Mouse (Mus musculus) neural tube, embryonic 12.5 days (tissue): ENCODE measurements around the gene Nlrp2. TPM values are rescaled to one million over a fixed set of nuclear protein-coding genes. Genes with fewer than 3 reads are reported as not detected.

Experiments
- ATAC-seq: fragments of 200-750 bp; cut with Nextera tagmentation; 2 replicates; pipeline ENCODE4 v1.8.0; 2017; ENCODE audit warnings: low read depth, mild to moderate bottlenecking, moderate TSS enrichment, moderate library complexity; ENCODE audit not compliant: low FRiP score
- H3K27ac ChIP-seq: fragments of 300-500 bp; sonication (generic); 2 replicates; pipeline ENCODE4 v1.5.1; 2016
- H3K27me3 ChIP-seq: fragments of 300-500 bp; sonication (generic); replicated peaks from 2 replicates; pipeline ENCODE4 v1.6.1; 2016; ENCODE audit warnings: mild to moderate bottlenecking
- H3K36me3 ChIP-seq: fragments of 300-500 bp; sonication (generic); 2 replicates; pipeline ENCODE4 v1.6.1; 2016; ENCODE audit warnings: mild to moderate bottlenecking
- H3K4me1 ChIP-seq: fragments of 300-500 bp; sonication (generic); 2 replicates; pipeline ENCODE4 v1.6.1; 2016
- H3K4me2 ChIP-seq: fragments of 300-500 bp; sonication (generic); replicated peaks from 2 replicates; pipeline ENCODE4 v1.6.1; 2016; ENCODE audit warnings: mild to moderate bottlenecking
- H3K4me3 ChIP-seq: fragments of 300-500 bp; sonication (generic); 2 replicates; pipeline ENCODE4 v1.5.1; 2016
- H3K9ac ChIP-seq: fragments of 300-500 bp; sonication (generic); 2 replicates; pipeline ENCODE4 v1.6.1; 2016; ENCODE audit warnings: mild to moderate bottlenecking
- H3K9me3 ChIP-seq: fragments of 300-500 bp; sonication (generic); 2 replicates; pipeline ENCODE4 v1.6.1; 2016; ENCODE audit warnings: mild to moderate bottlenecking
- WGBS: fragments of 180-500 bp; shearing (Covaris S2); methylation state at CpG from one replicate; pipeline ENCODE4 v1.1.7; 2016; 5-methylcytosine and 5-hydroxymethylcytosine counted together
- polyA plus RNA-seq: library from polyadenylated mRNA; unstranded; fragments of >200 nt; fragmentation: Nextera tagmentation; extraction: Ambion mirVana; gene quantifications from 2 replicates; pipeline ENCODE4 v1.2.1, GENCODE M21; 2016

The Nlrp2 gene
- not detected in 2 replicates for polyA plus RNA-seq

- Histone ChIP-seq H3K4me2 (no peak within 1 kb of the TSS), H3K4me3 (no peak within 1 kb of the TSS), H3K9ac (no peak within 1 kb of the TSS), H3K9me3 (peaks cover 49% of the 10 kb centered on the region), H3K27me3 (no peaks in the 10 kb centered on the region), H3K27ac (no peak within 1 kb of the TSS), H3K4me1 (no peaks in the 10 kb centered on the region), H3K36me3 (no peaks in the 10 kb centered on the region)
- ATAC-seq: no peak
- WGBS: 86% methylated on average over 4 of the region's 4 CpGs
Observed at GRCm38 (mm10) chr7:5350935-5351334, at the start of gene Nlrp2. TSS of gene Nlrp2 (minus strand) at chr7:5351035.

- Histone ChIP-seq H3K4me1 (no peaks in the 10 kb centered on the region), H3K9me3 (peaks cover 41% of the 10 kb centered on the region)
- WGBS: 81% methylated on average over 2 of the region's 2 CpGs
Observed at GRCm38 (mm10) chr7:5366724-5367123, 15.9 kb upstream of the Nlrp2 start.

DNA sequence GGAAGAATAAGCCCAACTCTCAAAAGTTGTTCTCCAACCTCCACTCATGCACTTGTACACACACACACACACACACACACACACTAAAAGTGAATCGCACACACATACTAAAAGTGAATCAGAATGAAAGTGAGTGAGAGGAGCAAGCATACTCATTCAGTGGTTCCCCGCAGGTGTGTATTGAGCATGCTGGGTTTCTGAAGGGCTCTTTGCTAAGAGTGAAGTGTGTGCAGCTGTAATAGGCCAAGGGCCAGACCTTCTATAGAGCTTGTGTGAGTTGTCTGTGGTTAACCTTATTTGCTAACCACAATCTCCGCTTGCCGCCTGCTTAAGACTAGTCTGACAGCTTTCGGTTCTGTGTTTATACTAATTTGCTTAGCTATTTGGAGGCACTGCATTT is 12.8 kb upstream of the Nlrp2 start:
- Histone ChIP-seq H3K27me3 (no peaks in the 10 kb centered on the region), H3K27ac (no peak overlapping the region), H3K4me1 (no peaks in the 10 kb centered on the region), H3K9ac (no peak overlapping the region), H3K9me3 (peaks cover 62% of the 10 kb centered on the region), H3K4me2 (no peak overlapping the region), H3K4me3 (no peak overlapping the region), H3K36me3 (no peaks in the 10 kb centered on the region)
- 94% methylated on average over 5 of the region's 5 CpGs for WGBS
- no peak for ATAC-seq

More at GRCm38 (mm10) chr7:5366724-5367123, 15.9 kb upstream of the Nlrp2 start:
- H3K27ac ChIP-seq: no peak overlapping the region
- no peak overlapping the region for H3K9ac ChIP-seq
- no peak overlapping the region for H3K4me3 ChIP-seq
- H3K27me3 ChIP-seq: no peaks in the 10 kb centered on the region
- ATAC-seq: no peak
- H3K36me3 ChIP-seq: no peaks in the 10 kb centered on the region
- H3K4me2 ChIP-seq: no peak overlapping the region

DNA sequence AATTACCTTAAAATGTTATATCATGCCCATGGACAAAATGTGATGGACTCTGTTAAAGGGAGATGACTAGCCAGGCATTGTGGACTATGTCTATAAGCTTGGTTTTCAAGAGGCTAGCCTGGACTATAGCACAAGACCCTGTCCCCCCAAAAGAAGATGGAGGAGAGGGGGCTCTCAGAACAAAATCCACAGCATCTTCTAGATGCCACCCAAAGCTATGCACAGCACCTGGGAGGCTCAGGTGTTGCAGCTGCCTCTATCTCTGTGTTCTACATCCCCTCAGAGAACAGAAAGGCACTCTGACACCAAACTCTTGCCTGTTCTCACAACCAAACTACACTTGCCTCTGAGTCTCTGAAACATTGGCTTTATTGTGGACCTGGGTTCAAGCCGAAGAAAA is 598 bp downstream of the Nlrp2 start, which contains the start of gene Gm5065:
Gene Gm5065 (plus strand): TSS at position 301 of the 400 bp plus-strand sequence.
- WGBS: 91% methylated on average over 1 of the region's 1 CpGs
- no peaks in the 10 kb centered on the region for H3K36me3 ChIP-seq
- H3K4me2 ChIP-seq: no peak within 1 kb of the TSS
- H3K4me3 ChIP-seq: no peak within 1 kb of the TSS
- no peaks in the 10 kb centered on the region for H3K4me1 ChIP-seq
- H3K27ac ChIP-seq: no peak within 1 kb of the TSS
- H3K9me3 ChIP-seq: peaks cover 45% of the 10 kb centered on the region
- H3K27me3 ChIP-seq: no peaks in the 10 kb centered on the region
- ATAC-seq: no peak
- H3K9ac ChIP-seq: no peak within 1 kb of the TSS

DNA sequence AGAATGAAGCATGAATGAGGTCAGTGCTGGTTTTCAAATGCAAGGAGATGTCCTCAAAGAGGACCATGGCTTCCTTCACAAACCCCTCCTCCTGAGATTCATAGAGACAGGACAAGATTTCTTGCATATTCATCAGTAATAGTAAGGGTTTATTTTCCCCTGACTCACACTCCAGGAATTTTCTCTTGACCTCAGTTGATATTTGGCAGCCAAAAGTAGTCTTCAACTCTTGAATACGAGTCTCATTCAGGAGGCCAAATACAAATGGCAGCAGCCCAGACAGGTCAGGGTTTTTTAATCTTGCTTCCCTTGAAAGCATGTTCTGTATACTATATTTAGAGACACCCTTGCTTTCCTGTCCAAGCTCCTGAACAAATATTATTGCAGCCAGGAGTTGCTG is 23.3 kb downstream of the Nlrp2 start:
- WGBS: 96% methylated on average over 1 of the region's 1 CpGs
- Histone ChIP-seq H3K4me1 (no peaks in the 10 kb centered on the region), H3K9me3 (peaks cover 38% of the 10 kb centered on the region), H3K4me3 (no peak overlapping the region), H3K27me3 (no peaks in the 10 kb centered on the region), H3K36me3 (no peaks in the 10 kb centered on the region), H3K27ac (no peak overlapping the region), H3K9ac (no peak overlapping the region), H3K4me2 (no peak overlapping the region)
- ATAC-seq: no peak

GRCm38 (mm10) chr7:5288281-5288680 is 62.6 kb downstream of the Nlrp2 start:
- Histone ChIP-seq H3K4me3 (no peak overlapping the region), H3K4me1 (no peaks in the 10 kb centered on the region), H3K9ac (no peak overlapping the region), H3K36me3 (no peaks in the 10 kb centered on the region), H3K27ac (no peak overlapping the region), H3K4me2 (no peak overlapping the region), H3K9me3 (peaks cover 30% of the 10 kb centered on the region), H3K27me3 (no peaks in the 10 kb centered on the region)
- 63% methylated on average over 1 of the region's 1 CpGs for WGBS
- no peak for ATAC-seq

DNA sequence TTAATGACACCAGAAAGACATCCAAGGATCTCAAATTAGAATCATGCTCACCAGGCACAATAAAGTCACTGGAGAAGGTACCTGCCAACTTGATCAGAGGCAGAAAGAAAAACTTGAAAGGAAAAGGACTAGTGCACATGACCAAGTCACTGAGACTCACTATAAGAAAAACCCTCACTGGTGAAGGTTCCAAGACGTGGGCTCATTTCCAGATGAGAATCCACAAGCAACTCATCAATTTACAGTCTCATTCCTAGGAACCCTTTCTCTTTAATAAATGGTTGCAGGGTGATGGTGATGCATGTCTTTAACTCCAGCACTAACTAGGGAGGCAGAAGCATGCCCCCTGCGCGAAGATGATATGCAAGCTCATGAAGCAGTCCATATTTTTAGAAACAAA is 87.8 kb downstream of the Nlrp2 start:
- Histone ChIP-seq H3K9me3 (peaks cover 25% of the 10 kb centered on the region; the same call in 1 of the 2 replicates), H3K4me3 (no peak overlapping the region), H3K9ac (no peak overlapping the region), H3K27me3 (no peaks in the 10 kb centered on the region), H3K27ac (no peak overlapping the region), H3K4me2 (no peak overlapping the region), H3K4me1 (no peaks in the 10 kb centered on the region), H3K36me3 (no peaks in the 10 kb centered on the region)
- ATAC-seq: no peak
- 85% methylated on average over 3 of the region's 3 CpGs for WGBS

Other genes starting within 250 kb of the Nlrp2 start
- 0.18 TPM in 1 of 2 replicates, not detected in the other for gene Rfpl4, start 234.1 kb downstream of the Nlrp2 start, polyA plus RNA-seq
- gene Rasl2-9, start 225.1 kb downstream of the Nlrp2 start, polyA plus RNA-seq: 0.27 and 0.38 TPM in 2 replicates
- gene Vmn1r55, start 201.4 kb downstream of the Nlrp2 start, polyA plus RNA-seq: 0.01 and 0.08 TPM in 2 replicates
- gene Vmn1r56, start 154.3 kb downstream of the Nlrp2 start, polyA plus RNA-seq: not detected in 2 replicates
- not detected in 2 replicates for gene Vmn1r57, start 132.5 kb downstream of the Nlrp2 start, polyA plus RNA-seq
- gene Gm5065, start 498 bp downstream of the Nlrp2 start, polyA plus RNA-seq: not detected in 2 replicates
- gene Vmn1r58, start 62.4 kb upstream of the Nlrp2 start, polyA plus RNA-seq: not detected in 2 replicates
- gene Vmn1r59, start 105.7 kb upstream of the Nlrp2 start, polyA plus RNA-seq: not detected in 2 replicates
- not detected in 2 replicates for gene Vmn2r28, start 142.9 kb upstream of the Nlrp2 start, polyA plus RNA-seq
- not detected in 2 replicates for gene Vmn1r60, start 196.3 kb upstream of the Nlrp2 start, polyA plus RNA-seq